Mouse (Mus musculus): Measurements from ENCODE around the gene Iqgap2. TPM values are rescaled to one million over a fixed set of nuclear protein-coding genes. Genes with fewer than 3 reads are reported as not detected.

Gene Iqgap2
- polyA plus RNA-seq, 1 experiment from 2014 or later, result 9.7 TPM

- Histone ChIP-seq H3K36me3 (no peaks in the 10 kb centered on the region), H3K9me3 (replicated peaks) (no peaks in the 10 kb centered on the region), H3K4me1 (peaks cover 21% of the 10 kb centered on the region), H3K4me3 (no peak overlapping the region), H3K27me3 (ENCODE audit: low read depth, poor library complexity, severe bottlenecking) (no peaks in the 10 kb centered on the region), H3K27ac (no peak overlapping the region)
- 83% methylated on average over 4 of the region's 4 CpGs for WGBS
- no peak for DNase-seq (ENCODE audit: low spot score)
Measured at GRCm38 (mm10) chr13:95871993-95872392, 19.7 kb downstream of the Iqgap2 start.

GRCm38 (mm10) chr13:95870626-95871025 is 21.1 kb downstream of the Iqgap2 start:
- Histone ChIP-seq H3K4me1 (peaks cover 21% of the 10 kb centered on the region), H3K4me3 (no peak overlapping the region), H3K9me3 (replicated peaks) (no peaks in the 10 kb centered on the region), H3K36me3 (no peaks in the 10 kb centered on the region), H3K27ac (no peak overlapping the region), H3K27me3 (ENCODE audit: low read depth, poor library complexity, severe bottlenecking) (no peaks in the 10 kb centered on the region)
- WGBS, result 92% methylated on average over 8 of the region's 8 CpGs
- no peak for DNase-seq (ENCODE audit: low spot score)

GRCm38 (mm10) chr13:95868896-95869540 is 22.7 kb downstream of the Iqgap2 start:
- H3K27ac ChIP-seq, result no peak overlapping the region
- no peaks in the 10 kb centered on the region for H3K9me3 ChIP-seq (replicated peaks)
- H3K4me1 ChIP-seq, result peaks cover 21% of the 10 kb centered on the region
- WGBS, result 77% methylated on average over 8 of the region's 8 CpGs
- no peaks in the 10 kb centered on the region for H3K27me3 ChIP-seq (ENCODE audit: low read depth, poor library complexity, severe bottlenecking)
- H3K36me3 ChIP-seq, result no peaks in the 10 kb centered on the region
- no peak for DNase-seq (ENCODE audit: low spot score)
- no peak overlapping the region for H3K4me3 ChIP-seq

- H3K9me3 ChIP-seq (replicated peaks), result no peaks in the 10 kb centered on the region
- 51% methylated on average over 8 of the region's 8 CpGs for WGBS
- H3K4me3 ChIP-seq, result no peak overlapping the region
- H3K27me3 ChIP-seq (ENCODE audit: low read depth, poor library complexity, severe bottlenecking), result no peaks in the 10 kb centered on the region
- H3K27ac ChIP-seq, result no peak overlapping the region
- peaks cover 9% of the 10 kb centered on the region for H3K4me1 ChIP-seq
- no peaks in the 10 kb centered on the region for H3K36me3 ChIP-seq
- no peak for DNase-seq (ENCODE audit: low spot score)
Measured at GRCm38 (mm10) chr13:95862201-95862600, 29.5 kb downstream of the Iqgap2 start.

GRCm38 (mm10) chr13:95859271-95859670 is 32.5 kb downstream of the Iqgap2 start:
- H3K27me3 ChIP-seq (ENCODE audit: low read depth, poor library complexity, severe bottlenecking), result no peaks in the 10 kb centered on the region
- H3K27ac ChIP-seq, result no peak overlapping the region
- peaks cover 9% of the 10 kb centered on the region for H3K4me1 ChIP-seq
- H3K36me3 ChIP-seq, result no peaks in the 10 kb centered on the region
- H3K4me3 ChIP-seq, result no peak overlapping the region
- DNase-seq (ENCODE audit: low spot score), result no peak
- 90% methylated on average over 4 of the region's 4 CpGs for WGBS
- no peaks in the 10 kb centered on the region for H3K9me3 ChIP-seq (replicated peaks)

- no peak for DNase-seq (ENCODE audit: low spot score)
- Histone ChIP-seq H3K4me1 (peaks cover 9% of the 10 kb centered on the region), H3K4me3 (no peak overlapping the region), H3K27ac (no peak overlapping the region), H3K36me3 (no peaks in the 10 kb centered on the region), H3K27me3 (ENCODE audit: low read depth, poor library complexity, severe bottlenecking) (no peaks in the 10 kb centered on the region), H3K9me3 (replicated peaks) (no peaks in the 10 kb centered on the region)
- 92% methylated on average over 9 of the region's 9 CpGs for WGBS
Measured at GRCm38 (mm10) chr13:95858866-95859265, 32.9 kb downstream of the Iqgap2 start.

GRCm38 (mm10) chr13:95855537-95855936 is 36.2 kb downstream of the Iqgap2 start:
- Histone ChIP-seq H3K9me3 (replicated peaks) (no peaks in the 10 kb centered on the region), H3K4me3 (no peak overlapping the region), H3K36me3 (no peaks in the 10 kb centered on the region), H3K4me1 (peaks cover 11% of the 10 kb centered on the region), H3K27me3 (ENCODE audit: low read depth, poor library complexity, severe bottlenecking) (no peaks in the 10 kb centered on the region), H3K27ac (no peak overlapping the region)
- 88% methylated on average over 4 of the region's 4 CpGs for WGBS
- DNase-seq (ENCODE audit: low spot score), result no peak

GRCm38 (mm10) chr13:95851611-95852010 is 40.1 kb downstream of the Iqgap2 start:
- DNase-seq (ENCODE audit: low spot score), result no peak
- no peak overlapping the region for H3K4me3 ChIP-seq
- no peaks in the 10 kb centered on the region for H3K27me3 ChIP-seq (ENCODE audit: low read depth, poor library complexity, severe bottlenecking)
- no peaks in the 10 kb centered on the region for H3K36me3 ChIP-seq
- 92% methylated on average over 4 of the region's 4 CpGs for WGBS
- no peaks in the 10 kb centered on the region for H3K9me3 ChIP-seq (replicated peaks)
- peak overlapping the region; percentile 43; the same call in 1 of the 2 replicates for H3K27ac ChIP-seq
- peaks cover 23% of the 10 kb centered on the region for H3K4me1 ChIP-seq

GRCm38 (mm10) chr13:95850451-95850850 is 41.3 kb downstream of the Iqgap2 start:
- H3K27ac ChIP-seq, result peak overlapping the region; percentile 43; the same call in 1 of the 2 replicates
- WGBS, result 48% methylated on average over 5 of the region's 5 CpGs
- peaks cover 23% of the 10 kb centered on the region for H3K4me1 ChIP-seq
- no peak overlapping the region for H3K4me3 ChIP-seq
- H3K27me3 ChIP-seq (ENCODE audit: low read depth, poor library complexity, severe bottlenecking), result no peaks in the 10 kb centered on the region
- H3K9me3 ChIP-seq (replicated peaks), result no peaks in the 10 kb centered on the region
- DNase-seq (ENCODE audit: low spot score), result no peak
- no peaks in the 10 kb centered on the region for H3K36me3 ChIP-seq

GRCm38 (mm10) chr13:95849501-95850007 is 42.2 kb downstream of the Iqgap2 start:
- no peak for DNase-seq (ENCODE audit: low spot score)
- Histone ChIP-seq H3K4me1 (peaks cover 23% of the 10 kb centered on the region), H3K36me3 (no peaks in the 10 kb centered on the region), H3K4me3 (no peak overlapping the region), H3K27ac (0 out of 2 replicates have a peak overlapping the region, but pooled peaks have one; percentile 53), H3K9me3 (replicated peaks) (no peaks in the 10 kb centered on the region), H3K27me3 (ENCODE audit: low read depth, poor library complexity, severe bottlenecking) (no peaks in the 10 kb centered on the region)
- WGBS, result 54% methylated on average over 7 of the region's 7 CpGs

- Histone ChIP-seq H3K36me3 (no peaks in the 10 kb centered on the region), H3K27me3 (ENCODE audit: low read depth, poor library complexity, severe bottlenecking) (no peaks in the 10 kb centered on the region), H3K27ac (no peak overlapping the region), H3K4me3 (no peak overlapping the region), H3K4me1 (peaks cover 22% of the 10 kb centered on the region), H3K9me3 (replicated peaks) (no peaks in the 10 kb centered on the region)
- 76% methylated on average over 5 of the region's 5 CpGs for WGBS
- DNase-seq (ENCODE audit: low spot score), result no peak
Measured at GRCm38 (mm10) chr13:95846364-95846763, 45.4 kb downstream of the Iqgap2 start.

GRCm38 (mm10) chr13:95844950-95845349 is 46.8 kb downstream of the Iqgap2 start:
- 88% methylated on average over 3 of the region's 3 CpGs for WGBS
- H3K27me3 ChIP-seq (ENCODE audit: low read depth, poor library complexity, severe bottlenecking), result no peaks in the 10 kb centered on the region
- H3K27ac ChIP-seq, result no peak overlapping the region
- peaks cover 8% of the 10 kb centered on the region for H3K4me1 ChIP-seq
- no peaks in the 10 kb centered on the region for H3K36me3 ChIP-seq
- no peak overlapping the region for H3K4me3 ChIP-seq
- no peaks in the 10 kb centered on the region for H3K9me3 ChIP-seq (replicated peaks)
- DNase-seq (ENCODE audit: low spot score), result no peak

GRCm38 (mm10) chr13:95843411-95844026 is 48.2 kb downstream of the Iqgap2 start:
- H3K4me3 ChIP-seq, result no peak overlapping the region
- H3K4me1 ChIP-seq, result no peaks in the 10 kb centered on the region
- WGBS, result 93% methylated on average over 10 of the region's 10 CpGs
- H3K9me3 ChIP-seq (replicated peaks), result no peaks in the 10 kb centered on the region
- no peaks in the 10 kb centered on the region for H3K27me3 ChIP-seq (ENCODE audit: low read depth, poor library complexity, severe bottlenecking)
- no peak overlapping the region for H3K27ac ChIP-seq
- no peaks in the 10 kb centered on the region for H3K36me3 ChIP-seq
- no peak for DNase-seq (ENCODE audit: low spot score)
